Mouse (Mus musculus) cerebellum, adult 11 months (tissue): Measurements from ENCODE around the gene Lca5l.

Source experiments
- DNase-seq: peaks from one replicate; pipeline ENCODE4 v3.0.0; 2022

The Lca5l gene

DNA sequence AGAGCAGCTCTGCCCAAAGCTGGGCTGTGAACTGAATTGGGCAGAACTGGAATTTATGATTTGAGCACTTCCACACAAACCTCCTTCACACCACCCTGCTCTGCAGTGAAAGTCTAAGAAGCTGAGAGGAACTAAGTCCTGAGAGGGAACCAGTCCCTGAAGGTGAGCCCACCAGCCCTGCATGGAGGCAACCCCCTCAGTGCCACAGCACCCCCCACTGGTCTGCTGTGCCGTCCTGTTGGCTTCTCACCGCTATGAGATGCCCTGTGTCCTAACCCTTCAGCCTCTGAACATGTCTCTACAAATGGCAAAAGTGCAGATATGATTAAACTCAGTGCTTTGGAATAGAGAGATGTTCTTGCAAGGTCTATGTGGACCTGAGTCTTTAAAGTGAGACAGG, 79.3 kb downstream of the Lca5l start:
- DNase-seq = no peak

- DNase-seq = no peak
Measured at GRCm38 (mm10) chr16:96110655-96111345, 81.3 kb downstream of the Lca5l start.

GRCm38 (mm10) chr16:96109673-96110072, 82.4 kb downstream of the Lca5l start:
- DNase-seq = no peak
